Mouse (Mus musculus) midbrain, postnatal 0 days (tissue): ENCODE data around the gene Senp8. TPM values are rescaled to one million over a fixed set of nuclear protein-coding genes. Genes with fewer than 3 reads are reported as not detected.

Experiments used
- ATAC-seq: fragments of 200-750 bp; cut with Nextera tagmentation; 2 replicates; pipeline ENCODE4 v1.8.0; 2017; ENCODE audit warnings: moderate number of reproducible peaks, mild to moderate bottlenecking, moderate TSS enrichment, moderate library complexity; ENCODE audit not compliant: low FRiP score
- DNase-seq: peaks from one replicate; pipeline ENCODE4 v3.0.0-alpha.2; 2015; ENCODE audit warnings: low spot score
- H3K27ac ChIP-seq: fragments of 300-500 bp; sonication (generic); 2 replicates; pipeline ENCODE4 v1.5.1; 2014; ENCODE audit warnings: low read depth, mild to moderate bottlenecking, low read length, mixed read lengths
- H3K27me3 ChIP-seq: fragments of 300-500 bp; sonication (generic); 2 replicates; pipeline ENCODE4 v1.6.1; 2014; ENCODE audit warnings: low read length, control low read depth, mixed read lengths; ENCODE audit not compliant: insufficient read depth
- H3K36me3 ChIP-seq: fragments of 300-500 bp; sonication (generic); 2 replicates; pipeline ENCODE4 v1.6.1; 2014; ENCODE audit warnings: low read length, control low read depth, mixed read lengths; ENCODE audit not compliant: insufficient read depth
- H3K4me1 ChIP-seq: fragments of 300-500 bp; sonication (generic); 2 replicates; pipeline ENCODE4 v1.6.1; 2014; ENCODE audit warnings: mild to moderate bottlenecking, control low read depth, antibody characterized with exemption, low read length, mixed read lengths; ENCODE audit not compliant: insufficient read depth
- H3K4me2 ChIP-seq: fragments of 300-500 bp; sonication (generic); 2 replicates; pipeline ENCODE4 v1.6.1; 2014; ENCODE audit warnings: low read depth, mild to moderate bottlenecking, low read length, mixed read lengths; ENCODE audit not compliant: poor library complexity, severe bottlenecking
- H3K4me3 ChIP-seq: fragments of 300-500 bp; sonication (generic); 2 replicates; pipeline ENCODE4 v1.5.1; 2014; ENCODE audit warnings: low read depth, mild to moderate bottlenecking, low read length, moderate library complexity
- H3K9ac ChIP-seq: fragments of 300-500 bp; sonication (generic); replicated peaks from 2 replicates; pipeline ENCODE4 v1.6.1; 2014; ENCODE audit warnings: mild to moderate bottlenecking, low read length, moderate library complexity, mixed read lengths; ENCODE audit not compliant: poor library complexity, severe bottlenecking
- H3K9me3 ChIP-seq: fragments of 300-500 bp; sonication (generic); 2 replicates; pipeline ENCODE4 v1.6.1; 2016; ENCODE audit warnings: low read length, control low read depth
- CTCF ChIP-seq: IDR thresholded peaks from 2 replicates; pipeline ENCODE4 v1.5.1; 2016; ENCODE audit warnings: antibody characterized with exemption, mild to moderate bottlenecking
- WGBS: fragments of 180-500 bp; shearing (Covaris S2); extraction: QIAGEN DNeasy Blood & Tissue Kit; methylation state at CpG from one replicate; pipeline ENCODE4 v1.1.7; 2014; 5-methylcytosine and 5-hydroxymethylcytosine counted together
- polyA plus RNA-seq: library from polyadenylated mRNA; unstranded; fragments of >200 nt; fragmentation: Nextera tagmentation; extraction: Ambion mirVana; gene quantifications from 2 replicates; pipeline ENCODE4 v1.2.1, GENCODE M21; 2015
- total RNA-seq: library from RNA; depleted of rRNA; stranded (reverse); fragments of >200 nt; gene quantifications from 2 replicates; pipeline ENCODE4 v1.2.3, GENCODE M21; 2014; rRNA removed

The Senp8 gene
- total and polyA plus RNA-seq, 2 experiments from 2014 or later = 5.1 to 5.2 TPM

DNA sequence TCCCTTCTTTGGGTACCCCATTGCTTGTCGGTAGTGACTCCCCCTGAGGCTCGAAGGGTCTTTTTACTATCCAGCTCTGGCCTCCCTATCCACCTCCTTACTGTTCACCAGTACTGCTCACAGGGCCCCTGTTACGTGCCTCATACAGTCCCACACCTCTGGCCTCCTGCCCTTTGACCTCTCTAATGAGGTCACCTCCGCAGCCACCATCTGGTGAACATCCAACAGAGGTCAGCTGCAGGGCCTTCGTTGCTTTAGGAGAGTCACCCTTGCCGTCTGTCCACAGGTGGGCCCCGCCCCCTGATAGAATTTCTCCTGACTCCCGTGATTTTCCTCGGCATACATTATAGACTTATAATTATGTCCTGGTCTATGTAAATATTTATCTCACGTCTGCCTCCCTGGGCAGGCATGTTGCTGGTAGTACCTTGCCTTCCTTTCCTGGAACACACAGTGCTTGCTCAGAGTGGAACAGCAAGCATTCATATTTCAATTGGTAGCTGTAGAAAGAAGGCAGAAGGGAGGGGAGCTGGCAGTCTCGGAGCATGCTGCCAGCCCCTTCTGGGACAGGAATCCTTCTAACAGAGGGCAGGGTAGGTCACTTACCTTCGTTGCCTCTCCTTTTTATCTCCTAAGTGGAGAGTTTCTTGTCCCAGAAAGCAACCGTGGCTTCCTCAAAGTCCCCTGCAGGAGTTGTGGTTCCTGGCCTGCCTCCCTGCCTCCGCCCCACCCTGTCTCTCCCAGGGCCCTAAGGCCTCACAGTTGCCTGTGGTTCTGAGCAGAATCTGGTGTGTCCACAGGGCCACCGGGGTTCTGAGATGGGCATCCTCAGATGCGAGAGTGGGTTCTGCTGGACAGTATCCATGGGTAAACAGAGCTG lies 55.7 kb downstream of the Senp8 start:
- peaks cover 7% of the 10 kb centered on the region for H3K4me1 ChIP-seq
- no peak overlapping the region for H3K4me3 ChIP-seq
- H3K4me2 ChIP-seq = no peak overlapping the region
- DNase-seq (no peak), ATAC-seq (no peak)
- no peaks in the 10 kb centered on the region for H3K27me3 ChIP-seq
- H3K9ac ChIP-seq = no peak overlapping the region
- TF ChIP-seq CTCF = no peak
- no peaks in the 10 kb centered on the region for H3K9me3 ChIP-seq
- no peak overlapping the region for H3K27ac ChIP-seq
- WGBS = 70% methylated on average over 16 of the region's 16 CpGs
- H3K36me3 ChIP-seq = no peaks in the 10 kb centered on the region

DNA sequence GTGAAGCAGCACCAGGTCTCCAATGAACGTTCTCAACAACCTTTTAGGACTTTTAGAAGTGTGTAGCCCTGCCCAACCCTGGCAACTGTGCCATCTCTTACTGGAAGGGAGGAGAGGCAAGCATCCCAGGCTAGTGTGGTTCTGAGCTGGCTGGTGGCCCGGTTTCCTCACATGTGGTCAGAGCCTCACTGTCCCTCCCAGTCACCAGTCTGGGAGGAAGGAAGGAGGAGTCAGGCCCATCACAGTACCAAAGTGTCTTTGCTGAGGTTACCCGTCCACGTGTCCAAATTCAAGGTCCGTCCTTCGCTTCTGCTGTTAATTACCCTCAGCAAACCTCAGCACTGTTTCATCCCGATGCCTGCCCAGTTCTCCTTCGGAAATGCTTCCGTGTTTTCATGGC lies 58.4 kb downstream of the Senp8 start:
- H3K4me3 ChIP-seq = peak overlapping the region; percentile 31; the same call in 1 of the 2 replicates
- peak overlapping the region; percentile 56 for H3K4me2 ChIP-seq
- WGBS = 37% methylated on average over 9 of the region's 9 CpGs
- peaks cover 7% of the 10 kb centered on the region for H3K4me1 ChIP-seq
- no peak overlapping the region for H3K27ac ChIP-seq
- ATAC-seq (peak; percentile 76), DNase-seq (peak; percentile 68)
- no peak overlapping the region for H3K9ac ChIP-seq
- no peaks in the 10 kb centered on the region for H3K36me3 ChIP-seq
- no peaks in the 10 kb centered on the region for H3K27me3 ChIP-seq
- no peak for TF ChIP-seq CTCF
- no peaks in the 10 kb centered on the region for H3K9me3 ChIP-seq

DNA sequence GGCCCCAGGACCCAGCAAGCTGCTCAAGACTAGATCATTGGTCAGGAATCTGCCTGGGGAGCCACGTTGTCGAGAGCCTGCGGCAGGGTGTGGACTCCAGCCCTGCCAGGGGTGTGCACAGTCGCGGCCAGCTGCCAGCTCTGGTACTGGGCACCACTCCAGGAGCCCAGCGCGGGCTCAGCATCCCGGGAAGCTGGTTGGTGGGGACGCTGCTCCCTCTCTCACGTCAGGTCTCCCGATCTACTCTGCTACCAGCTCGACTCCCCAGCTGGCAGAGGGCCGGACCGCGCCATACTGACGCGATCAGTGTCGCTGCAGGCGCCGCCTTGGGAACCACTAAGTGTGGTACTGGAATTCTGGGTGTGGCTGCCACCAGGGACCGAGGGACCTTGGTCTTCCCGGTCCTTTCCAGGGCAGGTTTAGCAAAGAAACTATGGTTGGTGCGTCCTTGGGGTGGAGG lies 58.8 kb downstream of the Senp8 start:
- H3K9me3 ChIP-seq = no peaks in the 10 kb centered on the region
- peak; percentile 86 for DNase-seq
- no peak for TF ChIP-seq CTCF
- H3K4me3 ChIP-seq = peak overlapping the region; percentile 31
- peak; percentile 85 for ATAC-seq
- H3K4me2 ChIP-seq = peak overlapping the region; percentile 56
- no peaks in the 10 kb centered on the region for H3K27me3 ChIP-seq
- peaks cover 7% of the 10 kb centered on the region for H3K4me1 ChIP-seq
- 5% methylated on average over 23 of the region's 23 CpGs for WGBS
- no peak overlapping the region for H3K27ac ChIP-seq
- H3K9ac ChIP-seq = 0 out of 2 replicates have a peak overlapping the region, but pooled peaks have one; percentile 24
- H3K36me3 ChIP-seq = no peaks in the 10 kb centered on the region

DNA sequence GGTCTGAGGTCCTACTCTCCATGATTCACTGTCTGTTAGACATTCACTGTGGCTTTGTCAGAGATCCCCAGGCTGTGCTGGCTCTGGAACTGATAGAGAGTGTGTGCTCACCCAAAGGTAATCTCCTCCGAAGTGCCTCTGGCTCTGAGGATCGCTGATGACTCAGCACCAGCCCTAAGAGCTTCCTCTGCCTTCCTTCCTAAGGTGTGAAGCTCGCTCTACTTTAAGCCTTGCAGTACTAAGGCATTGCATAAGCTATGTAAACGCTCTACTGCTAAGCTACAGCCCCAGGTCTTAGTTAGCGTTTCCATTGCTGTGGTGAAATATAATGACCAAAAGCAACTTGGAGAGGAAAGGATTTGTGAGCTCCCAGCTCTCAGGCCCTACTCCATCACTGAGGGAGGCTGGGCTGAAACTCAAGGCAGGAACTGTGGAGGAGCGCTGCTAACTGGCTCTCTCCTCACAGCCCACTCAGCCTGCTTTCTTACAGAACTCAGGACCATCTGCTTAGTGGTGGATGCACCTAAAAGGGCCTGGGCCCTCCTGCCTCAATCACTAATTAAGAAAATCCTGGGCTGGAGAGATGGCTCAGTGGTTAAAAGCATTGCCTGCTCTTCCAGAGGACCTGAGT lies 63.0 kb downstream of the Senp8 start:
- Histone ChIP-seq H3K27ac (no peak overlapping the region), H3K36me3 (no peaks in the 10 kb centered on the region), H3K9ac (no peak overlapping the region), H3K9me3 (no peaks in the 10 kb centered on the region), H3K4me2 (no peak overlapping the region), H3K4me1 (peaks cover 7% of the 10 kb centered on the region), H3K4me3 (no peak overlapping the region), H3K27me3 (no peaks in the 10 kb centered on the region)
- WGBS = 37% methylated on average over 6 of the region's 6 CpGs
- ATAC-seq (no peak), DNase-seq (no peak)
- no peak for TF ChIP-seq CTCF

Other genes with a start within 250 kb of the Senp8 start
- 49.6 and 53.8 TPM in 2 replicates for gene Hexa, start 211.2 kb downstream of the Senp8 start, total RNA-seq
- 43.6 and 48.4 TPM in 2 replicates for gene Hexa, start 211.2 kb downstream of the Senp8 start, polyA plus RNA-seq
- gene Tmem202, start 210.9 kb downstream of the Senp8 start, total RNA-seq = 0.99 and 2.3 TPM in 2 replicates
- 1.4 and 1.6 TPM in 2 replicates for gene Tmem202, start 210.9 kb downstream of the Senp8 start, polyA plus RNA-seq
- 77.9 and 81.1 TPM in 2 replicates for gene Celf6, start 172.8 kb downstream of the Senp8 start, total RNA-seq
- 47.3 and 59.6 TPM in 2 replicates for gene Celf6, start 172.8 kb downstream of the Senp8 start, polyA plus RNA-seq
- gene Parp6, start 133.4 kb downstream of the Senp8 start, total RNA-seq = 136 and 154 TPM in 2 replicates
- gene Parp6, start 133.4 kb downstream of the Senp8 start, polyA plus RNA-seq = 170 and 187 TPM in 2 replicates
- 722 and 739 TPM in 2 replicates for gene Pkm, start 94.3 kb downstream of the Senp8 start, total RNA-seq
- gene Pkm, start 94.3 kb downstream of the Senp8 start, polyA plus RNA-seq = 780 and 851 TPM in 2 replicates
- gene Gramd2, start 70.6 kb downstream of the Senp8 start, total RNA-seq = 8.9 and 12.1 TPM in 2 replicates
- gene Gramd2, start 70.6 kb downstream of the Senp8 start, polyA plus RNA-seq = 4.4 and 5.2 TPM in 2 replicates
- 38.3 and 68.5 TPM in 2 replicates for gene Myo9a, start 186 bp upstream of the Senp8 start, total RNA-seq
- 13.6 and 16.5 TPM in 2 replicates for gene Myo9a, start 186 bp upstream of the Senp8 start, polyA plus RNA-seq
- gene Nr2e3, start 209.9 kb upstream of the Senp8 start, total RNA-seq = not detected in 2 replicates
- not detected in 2 replicates for gene Nr2e3, start 209.9 kb upstream of the Senp8 start, polyA plus RNA-seq